Mouse (Mus musculus) cerebellum, adult 2 months (tissue): Measurements from ENCODE around the gene Zfp367. TPM values are rescaled to one million over a fixed set of nuclear protein-coding genes. Genes with fewer than 3 reads are reported as not detected.

ENCODE experiments used
- DNase-seq, 2 experiments: peaks; one replicate each; pipeline ENCODE4 v3.0.0; 2021
- H3K27ac ChIP-seq: fragments of 200-500 bp; 2 replicates; pipeline ENCODE4 v1.5.1; 2012; ENCODE audit warnings: low read length, control low read depth, inconsistent platforms; ENCODE audit not compliant: insufficient read depth
- H3K27me3 ChIP-seq: fragments of 200-500 bp; 2 replicates; pipeline ENCODE4 v1.6.1; 2012; ENCODE audit warnings: inconsistent platforms, mild to moderate bottlenecking, low read length, moderate library complexity; ENCODE audit not compliant: control insufficient read depth, insufficient read depth
- H3K4me1 ChIP-seq: fragments of 200-500 bp; 2 replicates; pipeline ENCODE4 v1.6.1; 2011; ENCODE audit warnings: low read length; ENCODE audit not compliant: control insufficient read depth, insufficient read depth
- H3K4me3 ChIP-seq: fragments of 200-500 bp; replicated peaks from 2 replicates; pipeline ENCODE3; 2011; ENCODE audit warnings: mild to moderate bottlenecking, low read depth, low read length, control low read depth; ENCODE audit not compliant: insufficient read depth
- CTCF ChIP-seq: fragments of 200-500 bp; IDR thresholded peaks from 2 replicates; pipeline ENCODE4 v1.5.1; 2011; ENCODE audit warnings: low read depth, mild to moderate bottlenecking, control low read depth, low read length, moderate library complexity, borderline replicate concordance; ENCODE audit not compliant: insufficient read depth
- POLR2A ChIP-seq: fragments of 200-500 bp; IDR thresholded peaks from 2 replicates; pipeline ENCODE4 v1.6.1; 2011; ENCODE audit warnings: low read length, control low read depth, borderline replicate concordance; ENCODE audit not compliant: insufficient read depth
- WGBS: fragments of 180-500 bp; shearing (Covaris S2); methylation state at CpG from one replicate; pipeline ENCODE4 v1.1.7; 2018; 5-methylcytosine and 5-hydroxymethylcytosine counted together
- polyA plus RNA-seq: library from polyadenylated mRNA; depleted of rRNA; stranded (reverse); fragments of >200 nt; gene quantifications from 2 replicates; pipeline ENCODE4 v1.2.3, GENCODE M21; 2012; rRNA removed

Zfp367 gene
- 28.9 and 29.9 TPM in 2 replicates for polyA plus RNA-seq

GRCm38 (mm10) chr13:64153083-64153682 is at the start of gene Zfp367:
TSS of gene Zfp367 (minus strand) at chr13:64153202.
- peak; percentile 95 for DNase-seq
- Histone ChIP-seq H3K27ac (no peak within 1 kb of the TSS), H3K4me3 (peak within 1 kb of the TSS; percentile 71), H3K27me3 (no peaks in the 10 kb centered on the region), H3K4me1 (no peaks in the 10 kb centered on the region; the same call in 1 of the 2 replicates)
- under 1% methylated on average over 56 of the region's 56 CpGs for WGBS
- TF ChIP-seq CTCF (no peak), POLR2A (no peak)

GRCm38 (mm10) chr13:64200911-64201310 is 47.9 kb upstream of the Zfp367 start:
- TF ChIP-seq POLR2A (no peak), CTCF (no peak)
- no peaks in the 10 kb centered on the region for H3K27me3 ChIP-seq
- DNase-seq = no peak
- no peaks in the 10 kb centered on the region for H3K4me1 ChIP-seq
- H3K4me3 ChIP-seq = no peak overlapping the region
- no peak overlapping the region for H3K27ac ChIP-seq
- WGBS = 95% methylated on average over 4 of the region's 4 CpGs

- no peak for DNase-seq
- H3K4me1 ChIP-seq = no peaks in the 10 kb centered on the region
- no peak for TF ChIP-seq POLR2A
- H3K27me3 ChIP-seq = no peaks in the 10 kb centered on the region
- 88% methylated on average over 4 of the region's 4 CpGs for WGBS
- no peak overlapping the region for H3K27ac ChIP-seq
- no peak overlapping the region for H3K4me3 ChIP-seq
Measured at GRCm38 (mm10) chr13:64198310-64198709, 45.3 kb upstream of the Zfp367 start.

- Histone ChIP-seq H3K27me3 (no peaks in the 10 kb centered on the region), H3K4me1 (no peaks in the 10 kb centered on the region), H3K27ac (no peak overlapping the region), H3K4me3 (no peak overlapping the region)
- 59% methylated on average over 6 of the region's 6 CpGs for WGBS
- no peak for DNase-seq
- TF ChIP-seq POLR2A = no peak
- TF ChIP-seq CTCF = no peak
Measured at GRCm38 (mm10) chr13:64197899-64198298, 44.9 kb upstream of the Zfp367 start.

GRCm38 (mm10) chr13:64187065-64187464 is 34.1 kb upstream of the Zfp367 start:
- no peak overlapping the region for H3K4me3 ChIP-seq
- DNase-seq = no peak
- TF ChIP-seq CTCF (no peak), POLR2A (no peak)
- no peaks in the 10 kb centered on the region for H3K4me1 ChIP-seq
- H3K27ac ChIP-seq = no peak overlapping the region
- H3K27me3 ChIP-seq = no peaks in the 10 kb centered on the region

GRCm38 (mm10) chr13:64186516-64186915 is 33.5 kb upstream of the Zfp367 start:
- no peaks in the 10 kb centered on the region for H3K27me3 ChIP-seq
- H3K4me3 ChIP-seq = no peak overlapping the region
- TF ChIP-seq CTCF (no peak), POLR2A (no peak)
- H3K27ac ChIP-seq = no peak overlapping the region
- 93% methylated on average over 4 of the region's 4 CpGs for WGBS
- no peaks in the 10 kb centered on the region for H3K4me1 ChIP-seq
- DNase-seq = no peak

- no peak overlapping the region for H3K4me3 ChIP-seq
- TF ChIP-seq CTCF (no peak), POLR2A (no peak)
- H3K27ac ChIP-seq = no peak overlapping the region
- no peak for DNase-seq
- H3K27me3 ChIP-seq = no peaks in the 10 kb centered on the region
- WGBS = 91% methylated on average over 9 of the region's 9 CpGs
- H3K4me1 ChIP-seq = no peaks in the 10 kb centered on the region
Measured at GRCm38 (mm10) chr13:64185586-64185985, 32.6 kb upstream of the Zfp367 start.

GRCm38 (mm10) chr13:64185176-64185575 is 32.2 kb upstream of the Zfp367 start:
- DNase-seq = no peak
- Histone ChIP-seq H3K27me3 (no peaks in the 10 kb centered on the region), H3K4me3 (no peak overlapping the region), H3K27ac (no peak overlapping the region), H3K4me1 (no peaks in the 10 kb centered on the region)
- TF ChIP-seq CTCF (no peak), POLR2A (no peak)
- 77% methylated on average over 7 of the region's 7 CpGs for WGBS
